Mouse (Mus musculus) small intestine, adult 2 months (tissue): Measurements from ENCODE around the gene Neu2. TPM values are rescaled to one million over a fixed set of nuclear protein-coding genes. Genes with fewer than 3 reads are reported as not detected.
A peak's percentile ranks its signal among the peaks of the same experiment; 100 is the strongest.

Experiments used
- H3K27ac ChIP-seq: fragments of 200-500 bp; 2 replicates; pipeline ENCODE4 v1.5.1; 2012; ENCODE audit warnings: low read depth, low read length, control low read depth, inconsistent platforms; ENCODE audit not compliant: insufficient read depth
- H3K27me3 ChIP-seq: fragments of 200-500 bp; 2 replicates; pipeline ENCODE4 v1.6.1; 2012; ENCODE audit warnings: mild to moderate bottlenecking, moderate library complexity, low read length, inconsistent platforms; ENCODE audit not compliant: control insufficient read depth, insufficient read depth
- H3K36me3 ChIP-seq: fragments of 200-500 bp; 2 replicates; pipeline ENCODE4 v1.6.1; 2012; ENCODE audit warnings: mild to moderate bottlenecking, low read length, control low read depth, inconsistent platforms; ENCODE audit not compliant: control insufficient read depth, insufficient read depth
- H3K4me1 ChIP-seq: fragments of 200-500 bp; 2 replicates; pipeline ENCODE4 v1.6.1; 2012; ENCODE audit warnings: low read length, inconsistent platforms, mixed read lengths; ENCODE audit not compliant: control insufficient read depth, insufficient read depth, insufficient read length
- H3K4me3 ChIP-seq: fragments of 200-500 bp; 2 replicates; pipeline ENCODE4 v1.5.1; 2012; ENCODE audit warnings: low read depth, mild to moderate bottlenecking, control low read depth, inconsistent platforms, low read length, moderate library complexity
- CTCF ChIP-seq: fragments of 200-500 bp; IDR thresholded peaks from 2 replicates; pipeline ENCODE4 v1.5.1; 2012; ENCODE audit warnings: low read depth, mild to moderate bottlenecking, control low read depth, inconsistent platforms, low read length, moderate library complexity, mixed read lengths; ENCODE audit not compliant: insufficient replicate concordance, insufficient read length; ENCODE audit errors: extremely low read depth
- POLR2A ChIP-seq: fragments of 200-500 bp; IDR thresholded peaks from 2 replicates; pipeline ENCODE4 v1.6.1; 2012; ENCODE audit warnings: low read depth, mild to moderate bottlenecking, control low read depth, inconsistent platforms, low read length, moderate library complexity
- WGBS: fragments of 180-500 bp; shearing (Covaris S2); methylation state at CpG from one replicate; pipeline ENCODE4 v1.1.7; 2018; 5-methylcytosine and 5-hydroxymethylcytosine counted together
- polyA plus RNA-seq: library from polyadenylated mRNA; depleted of rRNA; stranded (reverse); fragments of >200 nt; gene quantifications from 2 replicates; pipeline ENCODE4 v1.2.3, GENCODE M21; 2012

Neu2 gene
- polyA plus RNA-seq, 1 experiment: 2.1 TPM

DNA sequence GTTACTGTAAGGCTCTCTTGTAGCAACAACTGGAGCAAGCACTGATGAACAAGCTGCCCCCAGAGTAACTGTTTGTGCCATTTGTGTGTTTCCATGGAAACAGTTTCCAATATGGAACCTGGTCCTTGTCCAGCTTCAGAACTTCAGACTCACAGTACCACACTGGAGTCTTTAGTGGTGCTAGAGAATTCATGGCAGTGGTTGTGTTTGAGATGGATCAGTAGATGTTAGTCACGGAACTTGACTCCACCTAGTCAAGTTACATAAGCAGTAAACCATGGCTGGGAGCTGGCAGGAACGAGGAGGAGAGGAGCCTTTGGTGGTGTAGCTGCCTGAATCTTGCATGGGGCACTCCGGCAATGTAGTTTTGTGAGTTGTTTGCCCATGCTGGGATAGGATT, 24.4 kb downstream of the Neu2 start:
- Histone ChIP-seq H3K27ac (no peak overlapping the region), H3K27me3 (no peaks in the 10 kb centered on the region), H3K4me3 (no peak overlapping the region), H3K4me1 (no peaks in the 10 kb centered on the region), H3K36me3 (peaks cover 4% of the 10 kb centered on the region; the same call in 1 of the 2 replicates)
- WGBS: 82% methylated on average over 3 of the region's 3 CpGs
- TF ChIP-seq POLR2A (no peak), CTCF (no peak)

DNA sequence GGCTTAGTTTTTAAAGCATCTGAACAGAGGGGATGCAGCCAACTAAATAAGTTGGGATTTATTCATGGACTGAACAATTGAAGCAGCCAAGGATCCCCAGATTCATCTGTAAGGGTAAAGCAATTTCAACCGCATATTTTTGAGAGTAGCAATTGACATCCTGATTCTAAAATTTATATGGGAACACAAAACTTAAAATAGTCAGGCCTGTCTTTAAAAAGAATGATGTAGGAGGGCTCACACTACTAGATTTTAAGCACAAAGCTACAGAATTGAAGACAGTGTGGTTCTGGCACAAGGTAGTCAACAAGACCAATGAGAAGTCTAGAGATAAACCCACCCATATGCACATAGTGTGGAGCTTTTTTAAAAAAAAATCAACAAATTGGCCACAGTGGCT, 27.3 kb downstream of the Neu2 start:
- Histone ChIP-seq H3K4me1 (no peaks in the 10 kb centered on the region), H3K4me3 (no peak overlapping the region), H3K27ac (no peak overlapping the region), H3K27me3 (no peaks in the 10 kb centered on the region), H3K36me3 (peaks cover 14% of the 10 kb centered on the region)
- WGBS: 91% methylated on average over 1 of the region's 1 CpGs
- no peak for TF ChIP-seq CTCF
- TF ChIP-seq POLR2A: no peak

DNA sequence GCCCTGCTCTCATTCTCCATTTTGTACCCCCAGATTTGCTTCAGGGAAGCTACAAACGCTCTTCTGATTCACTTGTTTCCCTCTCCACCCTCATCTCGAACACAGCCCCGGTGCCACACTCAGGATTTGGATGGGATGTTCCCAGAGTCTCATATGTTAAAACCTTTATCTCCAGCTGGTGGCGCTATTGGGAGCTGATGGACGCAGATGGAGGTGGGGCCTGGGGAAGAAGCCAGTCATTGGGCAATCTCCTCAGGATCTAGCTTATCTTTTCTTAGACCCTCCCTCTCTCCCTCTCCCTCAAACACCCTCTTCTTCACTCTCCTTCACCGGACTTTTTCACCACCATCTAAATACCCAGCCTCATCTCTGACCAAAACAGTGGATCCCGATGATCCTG, 31.9 kb downstream of the Neu2 start:
- Histone ChIP-seq H3K36me3 (peaks cover 21% of the 10 kb centered on the region), H3K27me3 (no peaks in the 10 kb centered on the region), H3K4me1 (no peaks in the 10 kb centered on the region), H3K27ac (no peak overlapping the region), H3K4me3 (no peak overlapping the region)
- WGBS: 40% methylated on average over 7 of the region's 7 CpGs
- TF ChIP-seq POLR2A (no peak), CTCF (peak; percentile 74; the same call in 1 of the 2 replicates)

DNA sequence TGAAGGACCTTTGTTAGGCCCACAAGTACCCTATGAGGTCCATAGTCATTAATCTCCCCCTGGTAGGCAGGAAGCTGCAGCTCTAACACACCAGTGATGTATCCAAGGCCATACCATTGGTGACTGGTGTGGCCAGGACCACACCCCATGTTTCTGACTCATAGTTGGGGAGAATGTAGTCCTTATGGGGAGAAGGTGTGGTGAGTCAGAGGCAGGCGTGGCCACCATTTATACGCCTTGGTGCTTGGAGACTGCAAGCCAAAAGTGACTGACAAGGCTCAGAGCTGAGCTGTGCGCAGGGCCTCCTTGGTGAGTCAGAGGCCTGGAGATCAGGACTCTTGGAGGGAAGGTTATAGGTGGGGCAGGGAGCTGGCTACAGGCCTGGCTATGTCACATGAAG, 41.3 kb downstream of the Neu2 start:
- Histone ChIP-seq H3K4me3 (no peak overlapping the region), H3K27ac (peak overlapping the region; percentile 96), H3K27me3 (no peaks in the 10 kb centered on the region), H3K4me1 (peaks cover 35% of the 10 kb centered on the region), H3K36me3 (no peaks in the 10 kb centered on the region)
- TF ChIP-seq CTCF (no peak), POLR2A (no peak)
- WGBS: 33% methylated on average over 3 of the region's 3 CpGs

DNA sequence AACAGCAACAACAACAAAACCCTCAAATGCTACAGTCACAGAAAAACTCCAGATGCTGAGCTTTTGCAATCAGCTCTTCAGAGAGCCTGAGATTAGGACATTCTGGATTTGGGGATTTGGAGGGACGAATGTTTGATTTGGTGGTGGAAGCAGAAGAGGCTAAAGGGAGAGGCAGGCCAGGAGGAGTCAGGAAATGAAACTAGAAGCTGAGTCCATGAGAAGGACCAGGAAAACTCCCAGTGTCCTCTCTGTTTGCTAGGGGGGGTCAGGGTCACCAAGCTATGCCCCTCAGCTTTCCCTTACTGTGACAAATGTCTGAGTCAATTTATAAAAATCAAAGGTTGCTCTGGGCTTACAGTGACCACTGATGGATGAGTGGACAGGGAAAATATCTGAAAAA, 43.9 kb downstream of the Neu2 start:
- TF ChIP-seq POLR2A (no peak), CTCF (no peak)
- H3K27me3 ChIP-seq: no peaks in the 10 kb centered on the region
- H3K36me3 ChIP-seq: no peaks in the 10 kb centered on the region
- whole genome bisulfite sequencing: 83% methylated on average over 1 of the region's 1 CpGs
- no peak overlapping the region for H3K4me3 ChIP-seq
- peak overlapping the region; percentile 35; the same call in 1 of the 2 replicates for H3K27ac ChIP-seq
- peaks cover 33% of the 10 kb centered on the region for H3K4me1 ChIP-seq

DNA sequence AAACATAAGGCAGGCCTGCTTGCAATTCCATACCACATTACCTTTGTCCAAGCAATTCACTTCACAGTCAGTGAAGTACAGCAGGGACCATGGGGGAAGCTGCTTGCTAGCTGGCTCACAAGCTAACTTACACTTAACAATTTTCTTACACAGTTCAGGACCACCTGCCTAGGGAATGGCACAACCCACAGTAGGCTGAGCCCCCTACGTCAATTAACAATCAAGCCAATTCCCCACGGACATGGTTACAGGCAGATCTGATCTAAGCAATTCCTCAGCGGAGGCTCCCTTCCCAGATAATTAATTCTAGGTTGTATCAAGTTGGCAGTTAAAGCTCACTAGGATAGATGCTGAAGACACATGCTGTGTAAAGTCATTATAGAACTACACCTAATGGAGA, 53.3 kb downstream of the Neu2 start:
- 91% methylated on average over 3 of the region's 3 CpGs for WGBS
- no peaks in the 10 kb centered on the region; the same call in 1 of the 2 replicates for H3K36me3 ChIP-seq
- H3K4me1 ChIP-seq: peaks cover 4% of the 10 kb centered on the region; the same call in 1 of the 2 replicates
- no peak for TF ChIP-seq POLR2A
- TF ChIP-seq CTCF: no peak
- H3K4me3 ChIP-seq: no peak overlapping the region
- no peak overlapping the region for H3K27ac ChIP-seq
- H3K27me3 ChIP-seq: no peaks in the 10 kb centered on the region

DNA sequence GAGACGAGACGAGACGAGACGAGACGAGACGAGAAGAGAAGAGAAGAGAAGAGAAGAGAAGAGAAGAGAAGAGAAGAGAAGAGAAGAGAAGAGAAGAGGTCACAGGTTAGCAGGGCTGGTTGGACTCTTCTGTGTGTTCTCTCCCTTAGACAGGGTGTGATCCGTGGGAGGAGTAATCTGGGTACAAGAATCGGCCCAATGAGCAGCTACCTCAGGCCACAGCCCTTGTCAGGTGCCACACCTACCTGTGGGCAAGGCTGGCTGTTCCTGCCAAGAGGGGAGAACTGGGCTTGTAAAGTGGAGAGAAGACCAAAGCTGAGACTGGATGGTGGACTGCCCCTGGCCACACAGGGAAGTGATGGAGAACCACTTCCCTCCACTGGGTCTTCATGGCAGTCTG, 56.1 kb downstream of the Neu2 start:
- 51% methylated on average over 8 of the region's 8 CpGs for WGBS

DNA sequence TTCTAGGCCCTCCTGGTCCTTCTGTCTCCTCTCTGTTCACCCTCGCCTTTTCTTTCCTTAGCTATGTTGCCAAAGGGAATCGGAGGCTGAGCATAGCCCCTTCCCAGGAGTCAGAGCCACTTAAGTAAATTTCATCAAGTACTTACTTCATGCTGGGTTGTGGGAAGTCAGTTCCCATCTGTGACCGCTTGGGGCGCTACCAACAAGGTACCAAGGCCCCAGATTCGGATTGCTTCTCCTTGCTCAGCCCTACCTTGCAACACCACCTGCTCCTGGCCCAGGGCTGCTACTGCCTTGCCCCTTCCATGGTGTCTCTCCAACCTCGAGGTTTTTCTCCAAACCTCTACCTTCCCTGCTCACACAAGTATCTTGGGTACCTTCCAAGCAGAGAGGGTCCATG, 58.7 kb downstream of the Neu2 start:
- Histone ChIP-seq H3K4me3 (no peak overlapping the region), H3K4me1 (peaks cover 9% of the 10 kb centered on the region; the same call in 1 of the 2 replicates), H3K27ac (no peak overlapping the region), H3K36me3 (no peaks in the 10 kb centered on the region), H3K27me3 (no peaks in the 10 kb centered on the region)
- TF ChIP-seq CTCF (peak; percentile 62; the same call in 1 of the 2 replicates), POLR2A (no peak)
- 42% methylated on average over 6 of the region's 6 CpGs for WGBS

More for the DNA sequence above, 56.1 kb downstream of the Neu2 start:
- no peak overlapping the region for H3K4me3 ChIP-seq
- H3K27me3 ChIP-seq: no peaks in the 10 kb centered on the region
- peaks cover 4% of the 10 kb centered on the region; the same call in 1 of the 2 replicates for H3K4me1 ChIP-seq
- H3K36me3 ChIP-seq: no peaks in the 10 kb centered on the region
- H3K27ac ChIP-seq: no peak overlapping the region
- TF ChIP-seq POLR2A: no peak
